Mouse (Mus musculus) cerebellum, postnatal 25 days (tissue): ENCODE measurements at regions not wholly inside any gene's neighbourhood (a gene's known extent, or its start where the extent isn't known, plus 50 kb on each side); places are given as distances from the start of the nearest gene placed in this dataset.

Experiments
- DNase-seq, 2 experiments: peaks; one replicate each; pipeline ENCODE4 v3.0.0; 2021; ENCODE audit warnings: mixed read lengths in 2 of 2

DNA sequence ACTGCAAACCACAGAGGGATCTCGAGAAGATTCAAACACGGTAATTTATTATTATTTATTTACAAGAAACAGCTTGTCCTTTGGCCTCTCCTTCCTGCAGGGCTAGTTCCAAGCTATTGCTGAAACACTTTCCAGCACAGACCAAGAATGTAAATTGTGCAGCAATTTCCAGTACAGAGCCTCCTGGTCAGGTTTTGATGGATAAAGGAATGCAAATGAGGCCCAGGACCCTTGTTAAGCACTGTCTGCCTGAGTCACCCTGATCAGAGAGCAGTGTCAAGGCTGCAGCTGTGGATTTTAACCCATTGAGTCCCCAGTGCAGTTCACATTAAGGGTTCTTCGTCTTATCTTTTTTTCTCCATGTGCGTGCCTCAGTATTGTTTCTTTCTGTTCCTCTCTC, 142.3 kb upstream of the Zkscan2 start:
- no peak for DNase-seq

GRCm38 (mm10) chr7:123643426-123643825, 143.2 kb upstream of the Zkscan2 start:
- DNase-seq: no peak

GRCm38 (mm10) chr7:123645521-123645920, 145.3 kb upstream of the Zkscan2 start:
- DNase-seq: no peak

- no peak for DNase-seq
Measured at GRCm38 (mm10) chr7:123665459-123665858, 165.2 kb upstream of the Zkscan2 start.

DNA sequence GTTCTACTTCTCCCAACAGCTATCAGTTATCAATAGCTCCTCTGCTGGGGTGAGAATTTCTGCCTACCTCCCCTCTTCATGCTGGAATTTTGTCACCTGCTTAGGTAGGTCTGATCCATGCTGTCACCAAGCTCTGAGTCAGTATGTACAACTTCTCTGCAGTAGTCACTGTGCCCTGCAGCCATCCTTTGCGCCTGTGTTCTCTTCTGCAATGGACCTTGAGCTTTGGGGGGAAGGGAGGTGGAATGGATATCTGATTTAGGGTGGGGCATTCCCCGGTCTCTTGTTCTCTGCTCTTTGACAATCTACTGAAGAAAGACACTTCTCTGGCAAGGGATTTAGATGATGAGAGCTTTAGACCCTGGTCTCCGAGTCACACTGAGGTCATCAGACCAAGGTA, 184.5 kb upstream of the Zkscan2 start:
- DNase-seq: no peak

DNA sequence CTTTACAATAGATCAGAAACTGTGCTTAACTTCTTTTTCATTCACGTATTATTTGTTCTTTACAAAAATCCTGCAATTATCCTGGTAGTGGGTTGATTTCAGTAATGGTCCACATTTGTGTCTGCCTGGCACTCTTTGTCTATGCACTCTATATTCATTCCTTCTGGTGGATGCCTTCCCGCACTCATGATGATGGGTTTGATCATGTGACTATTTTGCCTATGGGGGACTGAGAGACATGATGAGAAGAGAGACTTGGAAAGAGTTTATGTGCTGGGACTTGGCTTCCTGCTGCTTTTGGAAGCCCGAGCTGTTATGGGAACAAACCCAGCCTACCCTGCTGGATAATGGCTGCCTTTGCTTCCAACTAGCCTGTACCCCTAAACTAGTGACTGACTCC, 186.3 kb upstream of the Zkscan2 start:
- no peak for DNase-seq

- DNase-seq: no peak
Measured at GRCm38 (mm10) chr7:123731016-123731415, 230.8 kb upstream of the Zkscan2 start.

GRCm38 (mm10) chr7:123733061-123733460, 232.8 kb upstream of the Zkscan2 start:
- DNase-seq: no peak

GRCm38 (mm10) chr7:123747986-123748385, 234.7 kb upstream of the Hs3st4 start:
- no peak for DNase-seq

GRCm38 (mm10) chr7:123753252-123753651, 229.4 kb upstream of the Hs3st4 start:
- no peak for DNase-seq

- DNase-seq: no peak
Measured at GRCm38 (mm10) chr7:123795036-123795435, 187.6 kb upstream of the Hs3st4 start.

GRCm38 (mm10) chr7:123796096-123796495, 186.6 kb upstream of the Hs3st4 start:
- peak; percentile 73 to 81 for DNase-seq

- no peak for DNase-seq
Measured at GRCm38 (mm10) chr7:123805650-123806049, 177.0 kb upstream of the Hs3st4 start.

GRCm38 (mm10) chr7:123823976-123824375, 158.7 kb upstream of the Hs3st4 start:
- DNase-seq: no peak

DNA sequence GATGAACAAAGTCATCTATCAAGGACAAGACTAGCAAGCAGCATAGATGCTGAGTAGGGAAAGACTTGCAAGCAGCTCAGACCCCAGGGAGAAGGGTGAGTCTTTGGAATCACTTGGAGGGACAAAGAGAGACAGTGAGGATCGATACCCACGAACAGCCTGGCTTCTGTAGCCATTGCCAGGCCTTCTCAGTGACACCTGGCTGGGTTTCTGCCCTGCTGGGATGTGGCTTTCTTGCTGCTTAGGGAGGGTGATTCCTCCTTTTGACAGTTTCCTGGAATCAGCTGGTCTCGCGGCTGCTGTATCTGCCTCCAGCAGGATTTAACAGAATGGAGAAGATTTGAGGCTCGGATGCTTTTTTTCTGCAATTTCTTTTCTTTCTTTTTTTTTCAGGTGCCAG, 156.3 kb upstream of the Hs3st4 start:
- DNase-seq: peak in 1 of 2 experiments; percentile 14

DNA sequence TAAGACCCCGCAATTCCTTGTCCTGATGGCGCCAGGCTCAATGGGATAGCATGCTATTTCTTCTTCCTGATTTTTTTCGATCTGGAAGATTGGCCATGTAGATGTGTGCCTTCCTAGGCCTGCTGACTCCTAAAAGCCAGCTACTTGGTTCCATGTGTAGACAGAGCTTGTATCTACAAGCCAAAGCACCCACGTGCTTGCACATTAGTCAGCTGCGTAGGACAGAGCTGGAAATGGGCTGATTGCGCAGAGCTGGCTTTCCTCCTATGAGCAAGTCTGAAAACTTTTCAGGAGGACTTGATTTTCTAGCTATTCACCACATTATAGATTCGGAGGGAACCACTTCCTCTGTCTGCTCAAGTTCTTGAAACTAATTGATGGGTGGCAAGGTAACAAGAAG, 140.1 kb upstream of the Hs3st4 start:
- no peak for DNase-seq

GRCm38 (mm10) chr7:123847081-123847480, 135.6 kb upstream of the Hs3st4 start:
- no peak for DNase-seq

DNA sequence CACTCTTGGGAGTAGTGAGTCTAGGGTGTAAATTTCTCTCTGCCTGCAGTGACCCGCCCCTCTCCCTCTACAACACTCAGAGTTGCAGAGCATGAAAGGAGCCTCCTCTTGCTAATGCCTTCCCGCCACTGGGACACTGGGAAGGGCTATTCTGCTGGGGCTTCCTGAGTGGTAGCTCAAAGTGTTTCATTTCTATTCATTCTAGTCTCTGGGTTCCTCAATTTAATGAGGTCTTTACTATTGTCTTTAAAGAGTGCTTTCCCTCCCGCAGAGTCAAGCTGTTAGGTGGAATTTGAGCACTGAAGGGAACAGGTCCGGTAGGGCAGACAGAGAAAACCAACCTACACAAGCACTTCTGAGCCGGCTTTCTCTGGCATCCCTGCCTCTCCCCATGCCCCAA, 134.0 kb upstream of the Hs3st4 start:
- DNase-seq: no peak

DNA sequence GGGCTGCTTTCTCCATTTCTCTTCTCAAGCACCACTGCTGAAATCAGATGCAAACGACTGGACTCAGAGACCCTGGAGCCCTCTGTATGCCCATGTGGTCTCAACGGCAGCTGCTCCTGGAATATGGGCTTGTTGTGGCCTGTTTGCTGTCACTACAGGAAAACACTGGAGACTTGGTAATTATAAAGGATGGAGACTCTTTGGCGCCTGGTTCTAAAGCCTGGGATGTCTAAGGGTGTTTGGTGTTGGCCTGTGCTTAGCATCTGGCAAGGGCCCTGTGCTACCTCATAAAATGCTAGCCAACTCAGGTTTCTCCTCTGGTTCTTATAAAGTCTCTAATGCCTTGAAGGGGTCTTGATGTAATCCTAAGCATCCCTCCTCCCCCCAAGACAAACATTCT, 133.4 kb upstream of the Hs3st4 start:
- DNase-seq: no peak

- DNase-seq: peak; percentile 22 to 68
Measured at GRCm38 (mm10) chr7:123850272-123851197, 132.1 kb upstream of the Hs3st4 start.

DNA sequence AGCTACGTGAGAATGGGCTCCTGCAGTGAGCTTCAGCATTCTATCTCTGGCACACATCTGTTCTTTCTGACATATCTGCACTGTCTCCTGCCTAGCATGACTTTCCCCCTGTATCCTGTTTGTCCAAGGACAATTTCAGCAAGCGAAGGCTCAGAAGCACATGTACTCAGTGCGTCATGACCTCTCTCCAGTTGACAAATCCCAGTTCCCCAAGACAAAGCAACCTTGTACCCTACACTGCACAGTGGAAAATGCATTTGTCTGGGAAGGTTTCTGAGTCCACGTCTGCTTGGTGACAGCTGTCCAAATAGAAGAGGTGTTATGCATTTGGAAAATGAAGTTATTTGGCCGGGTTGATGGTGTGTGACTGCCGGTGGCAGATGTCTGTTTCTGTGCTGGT, 125.1 kb upstream of the Hs3st4 start:
- no peak for DNase-seq

GRCm38 (mm10) chr7:123861706-123862105, 121.0 kb upstream of the Hs3st4 start:
- no peak for DNase-seq

- DNase-seq: no peak
Measured at GRCm38 (mm10) chr7:123896759-123897444, 85.8 kb upstream of the Hs3st4 start.
